In genomic region chr16:63081383-63081782, GRCm38 (mm10) we compare ENCODE assay signal across 17 mouse cellular contexts.
A peak's percentile ranks its signal among the peaks of the same experiment; 100 is the strongest.
DNase-seq lines count a peak whose midpoint lies in the region; ATAC-seq and TF ChIP-seq lines count a peak whose summit lies in the region.
"Had no signal": no experiment of that assay in that cellular context is flagged by ENCODE, and none has a peak within 500 bp of the region (broad histone marks: within the 10 kb centered on the region; RNA-seq: fewer than 3 reads in every experiment).

No protein-coding gene starts in this region.

- no peak overlapping the region for H3K9ac ChIP-seq in forebrain, embryonic 12.5 days
- H3K9ac ChIP-seq in forebrain, postnatal 0 days, result no peak overlapping the region
- H3K9ac ChIP-seq in midbrain, embryonic 14.5 days (replicated peaks; ENCODE audit: low read length), result no peak overlapping the region
- no peak overlapping the region for H3K9ac ChIP-seq in embryonic facial prominence, embryonic 15.5 days
- H3K9ac ChIP-seq: lung, embryonic 14.5 days had no signal

- no peak for TF ChIP-seq CTCF in forebrain, postnatal 0 days (IDR thresholded peaks at IDR 0.05; ENCODE audit: low read depth)

- H3K4me3 ChIP-seq in forebrain, embryonic 12.5 days (replicated peaks), result no peak overlapping the region
- no peak overlapping the region for H3K4me3 ChIP-seq in forebrain, postnatal 0 days (ENCODE audit: low read depth, low read length)
- H3K4me3 ChIP-seq in midbrain, embryonic 14.5 days (replicated peaks; ENCODE audit: low read depth, low read length), result no peak overlapping the region
- H3K4me3 ChIP-seq in midbrain, embryonic 10.5 days, result no peak overlapping the region
- no peak overlapping the region for H3K4me3 ChIP-seq in embryonic facial prominence, embryonic 15.5 days (replicated peaks)
- H3K4me3 ChIP-seq: heart, embryonic 10.5 days had no signal

- no peaks in the 10 kb centered on the region for H3K9me3 ChIP-seq in forebrain, embryonic 12.5 days
- no peaks in the 10 kb centered on the region for H3K9me3 ChIP-seq in forebrain, postnatal 0 days (ENCODE audit: low read length)
- no peaks in the 10 kb centered on the region for H3K9me3 ChIP-seq in midbrain, embryonic 14.5 days (ENCODE audit: control insufficient read depth, low read length)
- H3K9me3 ChIP-seq in midbrain, embryonic 10.5 days (replicated peaks), result no peaks in the 10 kb centered on the region
- no peaks in the 10 kb centered on the region for H3K9me3 ChIP-seq in embryonic facial prominence, embryonic 15.5 days (replicated peaks)
- H3K9me3 ChIP-seq: G1E; heart, embryonic 10.5 days had no signal

- whole genome bisulfite sequencing in forebrain, embryonic 12.5 days, result 62% methylated on average over 3 of the region's 3 CpGs
- 41% methylated on average over 3 of the region's 3 CpGs for WGBS in forebrain, postnatal 0 days
- WGBS in midbrain, embryonic 14.5 days, result 70% methylated on average over 3 of the region's 3 CpGs
- WGBS in midbrain, embryonic 10.5 days, result 81% methylated on average over 3 of the region's 3 CpGs
- 37% methylated on average over 3 of the region's 3 CpGs for WGBS in embryonic facial prominence, embryonic 15.5 days

- H3K36me3 ChIP-seq in forebrain, embryonic 12.5 days (replicated peaks), result no peaks in the 10 kb centered on the region
- no peaks in the 10 kb centered on the region for H3K36me3 ChIP-seq in forebrain, postnatal 0 days (ENCODE audit: insufficient read depth)
- no peaks in the 10 kb centered on the region for H3K36me3 ChIP-seq in midbrain, embryonic 14.5 days (ENCODE audit: control insufficient read depth, insufficient read depth, low read length)
- no peaks in the 10 kb centered on the region for H3K36me3 ChIP-seq in midbrain, embryonic 10.5 days
- no peaks in the 10 kb centered on the region for H3K36me3 ChIP-seq in embryonic facial prominence, embryonic 15.5 days
- H3K36me3 ChIP-seq: G1E; heart, embryonic 10.5 days had no signal

- ATAC-seq in forebrain, embryonic 12.5 days (ENCODE audit: low FRiP score), result peak; percentile 60; the same call in 1 of the 2 replicates
- no peak for ATAC-seq in forebrain, postnatal 0 days
- ATAC-seq in midbrain, embryonic 14.5 days (ENCODE audit: low FRiP score, low TSS enrichment), result no peak
- ATAC-seq in embryonic facial prominence, embryonic 15.5 days (ENCODE audit: insufficient number of reproducible peaks, low FRiP score, low TSS enrichment, low read depth), result 0 out of 2 replicates have a peak, but pooled peaks have one; percentile 19
- ATAC-seq: intestine, embryonic 16.5 days had no signal

- peaks cover 3% of the 10 kb centered on the region; the same call in 1 of the 2 replicates for H3K4me1 ChIP-seq in forebrain, embryonic 12.5 days
- no peaks in the 10 kb centered on the region for H3K4me1 ChIP-seq in forebrain, postnatal 0 days (ENCODE audit: insufficient read depth)
- no peaks in the 10 kb centered on the region for H3K4me1 ChIP-seq in midbrain, embryonic 14.5 days (ENCODE audit: control insufficient read depth, insufficient read depth, low read length)
- peaks cover 3% of the 10 kb centered on the region for H3K4me1 ChIP-seq in midbrain, embryonic 10.5 days
- no peaks in the 10 kb centered on the region for H3K4me1 ChIP-seq in embryonic facial prominence, embryonic 15.5 days
- H3K4me1 ChIP-seq: heart, embryonic 10.5 days had no signal

- H3K27ac ChIP-seq in forebrain, embryonic 12.5 days, result no peak overlapping the region
- no peak overlapping the region for H3K27ac ChIP-seq in forebrain, postnatal 0 days (ENCODE audit: low read depth, low read length)
- no peak overlapping the region for H3K27ac ChIP-seq in midbrain, embryonic 14.5 days (replicated peaks; ENCODE audit: low read depth, low read length)
- H3K27ac ChIP-seq in midbrain, embryonic 10.5 days (replicated peaks), result no peak overlapping the region
- no peak overlapping the region for H3K27ac ChIP-seq in embryonic facial prominence, embryonic 15.5 days (replicated peaks)
- H3K27ac ChIP-seq: heart, embryonic 10.5 days had no signal

- no peak for DNase-seq in forebrain, postnatal 0 days
- peak; percentile 13 for DNase-seq in midbrain, embryonic 14.5 days
- no peak for DNase-seq in midbrain, embryonic 10.5 days (ENCODE audit: low spot score)
- peak; percentile 78 for DNase-seq in retina, postnatal 1 day
- no peak for DNase-seq in heart, postnatal 10 days
- DNase-seq in gastrocnemius, postnatal 36 days, result no peak
- DNase-seq: adrenal gland, adult 2 months; gastrocnemius, postnatal 10 days; kidney, postnatal 10 days; lung, embryonic 14.5 days; right cerebral cortex, postnatal 4 days had no signal

- H3K27me3 ChIP-seq in forebrain, embryonic 12.5 days, result no peaks in the 10 kb centered on the region
- H3K27me3 ChIP-seq in forebrain, postnatal 0 days (ENCODE audit: insufficient read depth, low read length), result no peaks in the 10 kb centered on the region
- 0 out of 2 replicates have a peak, but pooled peaks cover 3% of the 10 kb centered on the region for H3K27me3 ChIP-seq in midbrain, embryonic 14.5 days (ENCODE audit: control insufficient read depth, insufficient read depth, low read length)
- H3K27me3 ChIP-seq in midbrain, embryonic 10.5 days (ENCODE audit: low read depth, poor library complexity, severe bottlenecking), result peaks cover 28% of the 10 kb centered on the region
- no peaks in the 10 kb centered on the region for H3K27me3 ChIP-seq in embryonic facial prominence, embryonic 15.5 days

- H3K4me2 ChIP-seq in forebrain, embryonic 12.5 days, result no peak overlapping the region
- no peak overlapping the region for H3K4me2 ChIP-seq in forebrain, postnatal 0 days (ENCODE audit: low read depth)
- no peak overlapping the region for H3K4me2 ChIP-seq in midbrain, embryonic 14.5 days (ENCODE audit: low read length)
- no peak overlapping the region for H3K4me2 ChIP-seq in embryonic facial prominence, embryonic 15.5 days (replicated peaks)
- H3K4me2 ChIP-seq: liver, embryonic 11.5 days; lung, embryonic 14.5 days had no signal

- intact Hi-C loops in heart, postnatal 10 days (cut with DNase I), result no loop called here
- intact Hi-C loops in gastrocnemius, postnatal 36 days (cut with DNase I), result no loop called here

Comparison
In these comparisons a context has a peak if more than half of its experiments do, and no peak if none do; other contexts are left out.
1. ATAC-seq: peak in forebrain, embryonic 12.5 days (single experiment) and embryonic facial prominence, embryonic 15.5 days (single experiment); none in forebrain, postnatal 0 days (single experiment) and midbrain, embryonic 14.5 days (single experiment).
2. DNase-seq: peak in midbrain, embryonic 14.5 days (single experiment) and retina, postnatal 1 day (single experiment); none in forebrain, postnatal 0 days (single experiment), midbrain, embryonic 10.5 days (single experiment), heart, postnatal 10 days (0 of 2) and gastrocnemius, postnatal 36 days (0 of 2).